Mouse (Mus musculus) G1E (cell line): ENCODE data around the gene Pfdn4. TPM values are rescaled to one million over a fixed set of nuclear protein-coding genes. Genes with fewer than 3 reads are reported as not detected.

Experiments
- ATAC-seq: 2 replicates; pipeline ENCODE4 v1.8.0; 2016; ENCODE audit warnings: mild to moderate bottlenecking; ENCODE audit not compliant: insufficient number of reproducible peaks, poor library complexity, low FRiP score, severe bottlenecking; ENCODE audit errors: extremely low read depth
- DNase-seq: peaks from one replicate; pipeline ENCODE4 v3.0.0; 2012; ENCODE audit warnings: low spot score
- H3K27me3 ChIP-seq: 2 replicates; pipeline ENCODE4 v1.6.1; 2012; ENCODE audit warnings: mild to moderate bottlenecking, low read length, inconsistent platforms; ENCODE audit not compliant: insufficient read depth
- H3K36me3 ChIP-seq: replicated peaks from 2 replicates; pipeline ENCODE3; 2012; ENCODE audit warnings: mild to moderate bottlenecking, inconsistent platforms
- H3K4me1 ChIP-seq: 2 replicates; pipeline ENCODE4 v1.6.1; 2012; ENCODE audit warnings: low read depth, low read length, inconsistent platforms, mixed read lengths; ENCODE audit not compliant: insufficient read depth
- H3K4me3 ChIP-seq: 2 replicates; pipeline ENCODE4 v1.5.1; 2012; ENCODE audit warnings: low read depth, mild to moderate bottlenecking, inconsistent platforms, low read length, moderate library complexity, mixed read lengths
- H3K9me3 ChIP-seq: replicated peaks from 2 replicates; pipeline ENCODE4 v1.6.1; 2012; ENCODE audit warnings: inconsistent platforms
- CTCF ChIP-seq: IDR thresholded peaks from 2 replicates; pipeline ENCODE4 v1.5.1; 2012; ENCODE audit warnings: low read depth, low read length, inconsistent platforms, mixed read lengths
- GATA1 ChIP-seq: IDR thresholded peaks from 2 replicates; pipeline ENCODE4 v1.6.1; 2012; ENCODE audit warnings: borderline replicate concordance, low read length, inconsistent platforms, mixed read lengths
- GATA2 ChIP-seq: IDR thresholded peaks from 2 replicates; pipeline ENCODE4 v1.6.1; 2012; ENCODE audit warnings: low read depth, low read length, inconsistent platforms, borderline replicate concordance
- POLR2AphosphoS5 ChIP-seq: IDR thresholded peaks from 2 replicates; pipeline ENCODE4 v1.6.1; 2012; ENCODE audit warnings: low read depth, low read length, inconsistent platforms; ENCODE audit not compliant: insufficient replicate concordance
- TAL1 ChIP-seq: conservative IDR thresholded peaks from 2 replicates; pipeline ENCODE4 v1.6.1; 2012; ENCODE audit warnings: low read depth, low read length, inconsistent platforms, mixed read lengths
- polyA plus RNA-seq: library from polyadenylated mRNA; stranded (reverse); fragments of >175 nt; gene quantifications from 2 replicates; pipeline ENCODE4 v1.2.3, GENCODE M21; 2012
- total RNA-seq, 2 experiments: library from RNA; stranded (forward) in 1 of 2; stranded (reverse) in 1 of 2; fragments of 200-1000 nt in 1 of 2; fragments of >200 nt in 1 of 2; fragmentation: Nextera tagmentation in 1 of 2; gene quantifications; 2 replicates each; pipeline ENCODE4 v1.2.3; 2014 to 2017

Pfdn4 gene
- total and polyA plus RNA-seq, 3 experiments: 7.5 to 87.9 (median 41.2) TPM

DNA sequence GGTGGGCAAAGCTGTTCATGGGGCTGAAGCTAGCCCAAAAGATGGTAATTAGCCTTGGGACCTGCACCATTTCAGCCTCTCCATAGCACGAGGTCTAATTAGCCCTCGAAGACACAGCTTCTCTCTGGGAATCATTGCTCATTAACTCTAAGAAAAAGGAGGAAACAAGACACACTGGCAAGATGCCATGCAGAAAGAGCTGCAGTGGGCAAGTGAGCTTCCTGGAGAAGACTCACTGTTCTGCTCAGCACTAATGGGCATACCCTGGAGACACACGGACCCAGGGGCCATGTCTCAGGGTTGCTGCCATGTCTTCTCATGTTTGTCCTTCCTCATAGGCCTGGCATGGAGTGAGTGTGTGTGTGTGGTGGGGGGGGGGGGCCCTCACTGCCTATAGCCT, 47.9 kb downstream of the Pfdn4 start:
- H3K27me3 ChIP-seq: no peaks in the 10 kb centered on the region
- no peak overlapping the region for H3K4me3 ChIP-seq
- no peaks in the 10 kb centered on the region for H3K4me1 ChIP-seq
- H3K9me3 ChIP-seq: peaks cover 57% of the 10 kb centered on the region
- TF ChIP-seq TAL1 (no peak), CTCF (no peak)
- DNase-seq (no peak), ATAC-seq (no peak)
- H3K36me3 ChIP-seq: no peaks in the 10 kb centered on the region

- DNase-seq (no peak), ATAC-seq (no peak)
- no peaks in the 10 kb centered on the region for H3K4me1 ChIP-seq
- H3K4me3 ChIP-seq: no peak overlapping the region
- H3K9me3 ChIP-seq: peaks cover 54% of the 10 kb centered on the region
- H3K27me3 ChIP-seq: no peaks in the 10 kb centered on the region
- no peak for TF ChIP-seq CTCF
- TF ChIP-seq TAL1: no peak
- no peak for TF ChIP-seq POLR2AphosphoS5
- TF ChIP-seq GATA2: no peak
- TF ChIP-seq GATA1: no peak
- no peaks in the 10 kb centered on the region for H3K36me3 ChIP-seq
Measured at GRCm38 (mm10) chr2:170544950-170545349, 48.7 kb downstream of the Pfdn4 start.

DNA sequence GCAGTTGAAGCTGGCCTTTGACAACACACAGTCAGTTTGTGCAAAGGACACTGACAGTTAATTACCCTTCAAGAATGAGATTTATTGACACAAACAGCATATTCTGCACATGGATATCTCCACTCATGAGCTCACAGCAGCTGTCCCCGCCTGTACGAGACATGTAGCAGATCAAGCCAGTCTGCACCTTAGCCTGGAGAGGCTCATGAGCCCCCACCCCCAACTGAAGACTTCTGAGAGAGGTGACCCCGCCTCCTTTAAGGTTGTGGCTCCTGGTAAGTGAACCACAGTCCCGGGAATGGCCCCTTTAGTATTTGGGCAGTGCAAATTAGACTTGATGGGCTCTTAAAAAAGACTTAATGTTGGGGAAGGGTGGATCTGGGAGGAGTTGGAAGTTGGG, 49.5 kb downstream of the Pfdn4 start:
- no peak for ATAC-seq
- peaks cover 50% of the 10 kb centered on the region for H3K9me3 ChIP-seq

DNA sequence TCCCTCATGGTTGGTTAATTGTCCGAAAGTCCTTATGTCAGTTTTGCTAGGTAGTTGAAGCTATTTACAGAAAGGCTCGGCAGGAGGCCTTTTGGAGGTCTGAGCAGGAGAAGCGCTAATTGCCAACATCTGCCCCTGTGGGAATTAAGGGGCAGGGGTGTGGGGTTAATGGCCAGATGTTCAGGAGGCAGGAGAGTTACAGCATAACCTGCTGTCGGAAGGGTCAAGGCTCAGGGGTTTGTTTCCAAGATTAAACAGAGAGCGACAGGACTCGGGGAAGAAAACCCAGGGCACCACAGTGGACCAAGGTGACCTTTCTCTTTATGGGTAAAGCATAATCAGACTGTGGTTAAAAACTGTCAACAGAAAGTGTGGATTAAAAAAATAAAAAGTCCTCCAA, 51.3 kb downstream of the Pfdn4 start:
- no peak for TF ChIP-seq TAL1
- TF ChIP-seq GATA2: no peak
- DNase-seq (no peak), ATAC-seq (no peak)
- no peaks in the 10 kb centered on the region for H3K4me1 ChIP-seq
- peaks cover 53% of the 10 kb centered on the region for H3K9me3 ChIP-seq
- H3K27me3 ChIP-seq: no peaks in the 10 kb centered on the region
- H3K4me3 ChIP-seq: no peak overlapping the region
- no peaks in the 10 kb centered on the region for H3K36me3 ChIP-seq

More for the DNA sequence above, 49.5 kb downstream of the Pfdn4 start:
- no peaks in the 10 kb centered on the region for H3K27me3 ChIP-seq
- TF ChIP-seq GATA2 (no peak), GATA1 (no peak), TAL1 (no peak), POLR2AphosphoS5 (no peak), CTCF (no peak)
- H3K4me1 ChIP-seq: no peaks in the 10 kb centered on the region
- H3K4me3 ChIP-seq: no peak overlapping the region
- no peaks in the 10 kb centered on the region for H3K36me3 ChIP-seq
- no peak for DNase-seq

- DNase-seq (no peak), ATAC-seq (no peak)
- no peaks in the 10 kb centered on the region for H3K36me3 ChIP-seq
- peaks cover 50% of the 10 kb centered on the region for H3K9me3 ChIP-seq
- no peak overlapping the region for H3K4me3 ChIP-seq
- H3K4me1 ChIP-seq: no peaks in the 10 kb centered on the region
- TF ChIP-seq TAL1: no peak
- no peak for TF ChIP-seq GATA2
- no peak for TF ChIP-seq GATA1
- no peak for TF ChIP-seq POLR2AphosphoS5
- no peak for TF ChIP-seq CTCF
- no peaks in the 10 kb centered on the region for H3K27me3 ChIP-seq
Measured at GRCm38 (mm10) chr2:170548046-170548445, 51.8 kb downstream of the Pfdn4 start.

DNA sequence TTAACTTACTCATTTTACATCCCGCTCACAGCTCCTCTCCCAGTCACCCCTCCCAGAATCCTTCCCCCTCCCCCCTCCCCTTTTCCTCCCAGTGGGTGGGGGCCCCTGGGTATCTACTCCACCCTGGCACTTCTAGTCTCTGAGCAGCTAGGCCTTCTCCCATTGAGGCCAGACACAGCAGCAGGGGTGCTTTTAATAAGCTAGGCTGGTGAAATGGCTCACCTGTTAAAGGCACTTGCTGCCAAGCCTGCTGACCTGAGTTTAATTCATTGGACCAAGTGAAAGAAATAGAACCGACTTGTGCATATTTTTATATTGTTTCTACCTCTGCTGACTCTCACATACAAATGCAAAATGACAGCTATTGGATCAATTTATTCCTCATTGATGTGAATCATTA, 52.9 kb downstream of the Pfdn4 start:
- H3K27me3 ChIP-seq: no peaks in the 10 kb centered on the region
- no peaks in the 10 kb centered on the region for H3K4me1 ChIP-seq
- peaks cover 53% of the 10 kb centered on the region for H3K9me3 ChIP-seq
- ATAC-seq (no peak), DNase-seq (no peak)
- no peak overlapping the region for H3K4me3 ChIP-seq
- no peaks in the 10 kb centered on the region for H3K36me3 ChIP-seq
- TF ChIP-seq GATA2: no peak
- TF ChIP-seq CTCF: no peak

GRCm38 (mm10) chr2:170550240-170550639, 54.0 kb downstream of the Pfdn4 start:
- no peak for DNase-seq
- TF ChIP-seq CTCF (no peak), GATA2 (no peak), GATA1 (no peak)

GRCm38 (mm10) chr2:170552088-170552487, 55.9 kb downstream of the Pfdn4 start:
- Histone ChIP-seq H3K9me3 (peaks cover 63% of the 10 kb centered on the region), H3K27me3 (no peaks in the 10 kb centered on the region; the same call in 1 of the 2 replicates), H3K4me3 (no peak overlapping the region), H3K36me3 (no peaks in the 10 kb centered on the region), H3K4me1 (no peaks in the 10 kb centered on the region)
- TF ChIP-seq POLR2AphosphoS5 (no peak), GATA1 (no peak), GATA2 (no peak), TAL1 (no peak), CTCF (no peak)
- DNase-seq: no peak
- no peak for ATAC-seq

More at GRCm38 (mm10) chr2:170550240-170550639, 54.0 kb downstream of the Pfdn4 start:
- Histone ChIP-seq H3K4me1 (no peaks in the 10 kb centered on the region), H3K36me3 (no peaks in the 10 kb centered on the region), H3K4me3 (no peak overlapping the region), H3K27me3 (no peaks in the 10 kb centered on the region), H3K9me3 (peaks cover 57% of the 10 kb centered on the region)
- ATAC-seq: no peak
